Mouse (Mus musculus) hindbrain, embryonic 13.5 days (tissue): ENCODE measurements at regions not wholly inside any gene's neighbourhood (a gene's known extent, or its start where the extent isn't known, plus 50 kb on each side); places are given as distances from the start of the nearest gene placed in this dataset.

Experiments
- ATAC-seq: fragments of 200-750 bp; cut with Nextera tagmentation; 2 replicates; pipeline ENCODE4 v1.8.0; 2017; ENCODE audit warnings: moderate TSS enrichment; ENCODE audit not compliant: low FRiP score
- H3K27ac ChIP-seq: fragments of 300-500 bp; sonication (generic); 2 replicates; pipeline ENCODE4 v1.5.1; 2015; ENCODE audit warnings: inconsistent platforms, mild to moderate bottlenecking, moderate library complexity
- H3K27me3 ChIP-seq: fragments of 300-500 bp; sonication (generic); 2 replicates; pipeline ENCODE4 v1.6.1; 2015; ENCODE audit warnings: mild to moderate bottlenecking, inconsistent platforms
- H3K36me3 ChIP-seq: fragments of 300-500 bp; sonication (generic); 2 replicates; pipeline ENCODE4 v1.6.1; 2015; ENCODE audit warnings: mild to moderate bottlenecking, inconsistent platforms
- H3K4me1 ChIP-seq: fragments of 300-500 bp; sonication (generic); replicated peaks from 2 replicates; pipeline ENCODE4 v1.6.1; 2015; ENCODE audit warnings: inconsistent platforms
- H3K4me2 ChIP-seq: fragments of 300-500 bp; sonication (generic); 2 replicates; pipeline ENCODE4 v1.6.1; 2015; ENCODE audit warnings: inconsistent platforms, mild to moderate bottlenecking, moderate library complexity
- H3K4me3 ChIP-seq: fragments of 300-500 bp; sonication (generic); 2 replicates; pipeline ENCODE4 v1.5.1; 2015; ENCODE audit warnings: mild to moderate bottlenecking, inconsistent platforms
- H3K9ac ChIP-seq: fragments of 300-500 bp; sonication (generic); 2 replicates; pipeline ENCODE4 v1.6.1; 2015; ENCODE audit warnings: mild to moderate bottlenecking, inconsistent platforms
- H3K9me3 ChIP-seq: fragments of 300-500 bp; sonication (generic); 2 replicates; pipeline ENCODE4 v1.6.1; 2016; ENCODE audit warnings: inconsistent platforms
- WGBS: fragments of 180-500 bp; shearing (Covaris S2); methylation state at CpG from one replicate; pipeline ENCODE4 v1.1.7; 2015; 5-methylcytosine and 5-hydroxymethylcytosine counted together

DNA sequence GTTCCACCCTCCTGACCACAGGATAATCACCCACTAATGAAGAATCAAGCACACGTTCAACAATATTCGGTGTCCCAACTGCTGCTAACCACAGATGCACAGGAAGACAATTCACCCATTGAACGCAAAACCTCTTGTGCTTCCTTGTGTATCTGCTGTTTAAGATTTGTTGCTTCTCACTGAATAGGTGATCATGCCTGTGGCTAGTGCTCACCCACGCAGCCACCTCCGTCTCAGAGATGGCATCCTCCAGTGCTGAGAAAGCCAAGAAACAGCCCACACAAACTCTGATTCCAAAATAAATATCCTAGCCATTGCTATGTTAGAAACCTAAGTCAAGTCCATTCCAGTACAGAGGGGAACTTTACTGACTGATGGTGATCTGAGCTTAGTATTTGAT is 520.7 kb upstream of the Adamts16 start:
- WGBS: 86% methylated on average over 5 of the region's 5 CpGs
- no peak for ATAC-seq
- Histone ChIP-seq H3K4me1 (peaks cover 4% of the 10 kb centered on the region; the same call in 1 of the 2 replicates), H3K9ac (no peak overlapping the region), H3K36me3 (no peaks in the 10 kb centered on the region), H3K9me3 (no peaks in the 10 kb centered on the region), H3K4me2 (no peak overlapping the region), H3K27ac (no peak overlapping the region), H3K4me3 (no peak overlapping the region), H3K27me3 (no peaks in the 10 kb centered on the region)

DNA sequence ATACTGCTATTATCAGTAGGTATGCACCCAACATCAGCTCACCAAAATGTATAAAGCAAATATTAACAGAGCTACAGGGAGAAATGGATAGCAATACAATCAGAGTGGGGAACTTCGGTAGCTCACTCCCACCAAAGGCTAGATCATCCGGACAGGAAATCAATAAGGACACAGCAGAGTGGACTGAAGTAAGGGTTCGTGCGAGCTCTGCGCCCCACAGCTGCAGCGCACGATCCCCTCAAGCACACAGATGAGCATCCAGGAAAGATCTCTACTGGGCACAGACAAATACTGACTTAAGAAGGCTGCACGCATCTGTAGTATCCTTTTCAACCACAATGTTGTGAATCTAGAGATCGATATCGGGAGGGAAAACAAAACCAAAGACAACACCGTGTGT is 517.5 kb upstream of the Adamts16 start:
- H3K36me3 ChIP-seq: no peaks in the 10 kb centered on the region
- no peak overlapping the region for H3K27ac ChIP-seq
- no peaks in the 10 kb centered on the region for H3K27me3 ChIP-seq
- H3K9ac ChIP-seq: no peak overlapping the region
- no peak for ATAC-seq
- no peaks in the 10 kb centered on the region for H3K9me3 ChIP-seq
- H3K4me2 ChIP-seq: no peak overlapping the region
- 82% methylated on average over 11 of the region's 11 CpGs for WGBS
- H3K4me1 ChIP-seq: peaks cover 4% of the 10 kb centered on the region; the same call in 1 of the 2 replicates
- no peak overlapping the region for H3K4me3 ChIP-seq

DNA sequence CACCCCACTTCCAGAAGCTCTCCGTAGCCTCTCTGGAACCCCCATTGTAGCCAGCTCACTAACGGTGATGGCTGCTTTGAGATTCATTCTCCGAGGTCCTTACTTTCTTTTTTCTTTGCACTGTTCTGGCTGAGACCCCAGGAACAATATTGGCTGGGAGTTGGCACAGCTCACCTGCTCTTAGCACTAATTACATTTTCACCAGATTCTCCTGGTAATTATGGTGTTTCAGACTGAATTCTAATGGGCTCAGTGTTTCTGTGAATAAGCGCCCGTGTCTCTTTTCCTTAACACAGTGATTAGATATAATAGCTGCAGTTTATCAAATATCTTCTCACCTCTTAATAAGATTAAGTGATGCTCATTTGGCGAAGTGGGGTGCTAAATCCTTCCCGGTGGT is 509.2 kb upstream of the Adamts16 start:
- no peak overlapping the region for H3K9ac ChIP-seq
- H3K27me3 ChIP-seq: no peaks in the 10 kb centered on the region
- no peak overlapping the region for H3K27ac ChIP-seq
- no peak for ATAC-seq
- 70% methylated on average over 7 of the region's 7 CpGs for WGBS
- H3K9me3 ChIP-seq: no peaks in the 10 kb centered on the region
- no peak overlapping the region for H3K4me2 ChIP-seq
- no peaks in the 10 kb centered on the region for H3K36me3 ChIP-seq
- H3K4me1 ChIP-seq: no peaks in the 10 kb centered on the region
- no peak overlapping the region for H3K4me3 ChIP-seq

DNA sequence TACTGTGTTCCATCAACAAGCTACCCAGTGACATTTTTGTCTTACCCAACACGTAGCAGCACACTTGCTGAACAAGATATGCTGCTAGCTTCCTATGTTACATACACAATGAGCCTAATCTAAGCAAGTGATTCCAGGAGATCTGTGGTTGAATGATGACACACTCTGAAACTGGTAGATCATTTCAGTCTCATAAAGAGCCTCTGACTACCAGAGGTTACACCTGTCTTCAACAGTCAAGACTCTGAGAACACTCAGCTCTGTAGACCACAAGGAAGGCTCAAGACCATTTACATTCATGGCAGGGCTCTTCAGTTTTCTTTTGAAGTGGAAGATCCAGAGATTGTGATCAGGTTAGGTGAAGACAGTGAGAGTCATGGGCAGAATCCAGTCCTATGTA is 501.3 kb upstream of the Adamts16 start:
- Histone ChIP-seq H3K4me3 (no peak overlapping the region), H3K36me3 (no peaks in the 10 kb centered on the region), H3K27me3 (no peaks in the 10 kb centered on the region), H3K9me3 (no peaks in the 10 kb centered on the region), H3K4me2 (no peak overlapping the region), H3K27ac (no peak overlapping the region), H3K9ac (no peak overlapping the region), H3K4me1 (0 out of 2 replicates have a peak, but pooled peaks cover 4% of the 10 kb centered on the region)
- ATAC-seq: no peak
- 82% methylated on average over 1 of the region's 1 CpGs for WGBS

DNA sequence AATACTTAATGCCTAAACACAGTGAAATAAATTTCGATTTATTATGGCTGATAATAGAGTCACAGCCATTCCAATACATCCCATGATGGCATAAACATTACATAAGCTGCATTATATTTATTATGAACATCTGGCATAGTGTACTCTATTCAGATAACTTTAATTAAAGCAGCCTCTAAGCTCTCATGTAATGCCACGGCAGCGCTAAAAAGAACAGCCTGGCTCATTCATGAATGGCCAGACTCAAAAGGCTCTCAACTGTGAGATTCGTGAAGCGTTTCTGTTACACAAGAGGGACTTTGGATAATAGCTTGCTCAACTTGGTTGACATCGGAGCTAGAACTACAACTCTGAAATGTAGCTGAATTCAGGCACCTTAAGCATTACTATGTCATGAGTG is 497.1 kb upstream of the Adamts16 start:
- WGBS: 36% methylated on average over 6 of the region's 6 CpGs
- Histone ChIP-seq H3K27ac (no peak overlapping the region), H3K4me1 (0 out of 2 replicates have a peak, but pooled peaks cover 4% of the 10 kb centered on the region), H3K36me3 (no peaks in the 10 kb centered on the region), H3K4me2 (no peak overlapping the region), H3K27me3 (no peaks in the 10 kb centered on the region), H3K9ac (no peak overlapping the region), H3K9me3 (no peaks in the 10 kb centered on the region), H3K4me3 (no peak overlapping the region)
- no peak for ATAC-seq

DNA sequence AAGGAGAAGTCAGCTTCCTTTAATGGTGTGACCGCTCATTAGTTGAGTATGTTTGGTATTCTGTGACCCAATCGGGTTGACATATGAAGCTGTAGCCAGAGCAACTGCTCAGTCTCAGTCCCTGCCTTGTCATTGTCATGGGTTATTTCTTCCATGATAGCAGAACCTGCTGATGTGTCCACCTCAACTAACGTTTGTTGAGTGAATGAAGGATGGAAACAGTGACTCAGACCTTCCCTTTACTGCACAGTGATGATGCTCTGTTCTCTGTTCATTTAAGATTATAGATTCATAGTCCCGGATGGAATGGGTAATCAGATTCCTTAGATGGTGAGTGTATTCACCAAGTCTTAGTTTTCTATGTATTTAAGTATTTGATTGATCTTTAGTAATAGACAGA is 493.3 kb upstream of the Adamts16 start:
- H3K9me3 ChIP-seq: no peaks in the 10 kb centered on the region
- no peak overlapping the region for H3K4me3 ChIP-seq
- H3K4me2 ChIP-seq: no peak overlapping the region
- ATAC-seq: no peak
- no peak overlapping the region for H3K27ac ChIP-seq
- 91% methylated on average over 4 of the region's 4 CpGs for WGBS
- H3K36me3 ChIP-seq: no peaks in the 10 kb centered on the region
- no peaks in the 10 kb centered on the region for H3K27me3 ChIP-seq
- H3K9ac ChIP-seq: no peak overlapping the region
- H3K4me1 ChIP-seq: 0 out of 2 replicates have a peak, but pooled peaks cover 4% of the 10 kb centered on the region

DNA sequence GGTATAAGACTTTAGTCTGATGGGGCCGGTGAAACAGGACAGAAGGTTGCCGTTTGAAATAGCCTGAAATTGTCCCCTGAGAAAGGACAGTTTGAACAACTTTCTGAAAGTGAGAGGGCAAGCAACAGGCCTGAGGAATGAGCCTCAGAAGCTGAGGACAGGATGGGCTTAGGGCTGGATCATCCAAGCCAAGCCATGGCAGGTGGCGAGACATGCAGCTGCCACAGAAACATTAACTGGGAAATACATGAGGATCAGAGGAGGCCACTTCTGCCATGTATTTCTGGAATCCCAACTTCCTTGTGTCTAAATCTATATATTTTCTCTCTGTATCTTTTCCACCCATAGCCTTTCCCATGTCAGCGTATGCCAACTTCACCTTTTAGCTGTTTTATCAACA is 491.5 kb upstream of the Adamts16 start:
- H3K4me1 ChIP-seq: no peaks in the 10 kb centered on the region
- WGBS: 93% methylated on average over 4 of the region's 4 CpGs

DNA sequence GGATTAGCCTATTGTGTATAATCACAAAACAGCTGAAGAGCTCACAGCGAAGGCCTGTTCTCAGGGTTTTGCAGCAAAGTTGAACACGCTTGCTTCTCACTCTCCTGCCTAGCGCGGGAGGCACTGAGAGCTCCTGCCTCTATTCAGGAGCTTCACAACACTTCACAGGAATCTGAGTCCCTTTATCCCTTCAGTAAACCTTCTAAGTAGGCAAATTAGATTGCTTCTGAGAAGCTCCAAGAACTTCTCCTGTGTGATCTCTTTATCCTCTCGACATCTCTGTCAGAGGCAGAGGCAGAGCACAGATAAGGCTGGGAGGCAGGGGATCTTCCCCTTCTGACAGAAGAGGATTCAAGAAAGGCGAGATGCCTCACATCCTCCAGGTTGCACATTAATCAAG is 488.7 kb upstream of the Adamts16 start:
- no peak overlapping the region for H3K4me2 ChIP-seq
- WGBS: 48% methylated on average over 6 of the region's 6 CpGs
- H3K27me3 ChIP-seq: no peaks in the 10 kb centered on the region
- no peaks in the 10 kb centered on the region for H3K4me1 ChIP-seq
- H3K9ac ChIP-seq: no peak overlapping the region
- no peak overlapping the region for H3K4me3 ChIP-seq
- no peak for ATAC-seq
- no peaks in the 10 kb centered on the region for H3K9me3 ChIP-seq
- no peak overlapping the region for H3K27ac ChIP-seq
- H3K36me3 ChIP-seq: no peaks in the 10 kb centered on the region

More for the DNA sequence above, 491.5 kb upstream of the Adamts16 start:
- Histone ChIP-seq H3K9me3 (no peaks in the 10 kb centered on the region), H3K27me3 (no peaks in the 10 kb centered on the region), H3K4me2 (no peak overlapping the region), H3K27ac (no peak overlapping the region), H3K9ac (no peak overlapping the region), H3K4me3 (no peak overlapping the region), H3K36me3 (no peaks in the 10 kb centered on the region)
- no peak for ATAC-seq

DNA sequence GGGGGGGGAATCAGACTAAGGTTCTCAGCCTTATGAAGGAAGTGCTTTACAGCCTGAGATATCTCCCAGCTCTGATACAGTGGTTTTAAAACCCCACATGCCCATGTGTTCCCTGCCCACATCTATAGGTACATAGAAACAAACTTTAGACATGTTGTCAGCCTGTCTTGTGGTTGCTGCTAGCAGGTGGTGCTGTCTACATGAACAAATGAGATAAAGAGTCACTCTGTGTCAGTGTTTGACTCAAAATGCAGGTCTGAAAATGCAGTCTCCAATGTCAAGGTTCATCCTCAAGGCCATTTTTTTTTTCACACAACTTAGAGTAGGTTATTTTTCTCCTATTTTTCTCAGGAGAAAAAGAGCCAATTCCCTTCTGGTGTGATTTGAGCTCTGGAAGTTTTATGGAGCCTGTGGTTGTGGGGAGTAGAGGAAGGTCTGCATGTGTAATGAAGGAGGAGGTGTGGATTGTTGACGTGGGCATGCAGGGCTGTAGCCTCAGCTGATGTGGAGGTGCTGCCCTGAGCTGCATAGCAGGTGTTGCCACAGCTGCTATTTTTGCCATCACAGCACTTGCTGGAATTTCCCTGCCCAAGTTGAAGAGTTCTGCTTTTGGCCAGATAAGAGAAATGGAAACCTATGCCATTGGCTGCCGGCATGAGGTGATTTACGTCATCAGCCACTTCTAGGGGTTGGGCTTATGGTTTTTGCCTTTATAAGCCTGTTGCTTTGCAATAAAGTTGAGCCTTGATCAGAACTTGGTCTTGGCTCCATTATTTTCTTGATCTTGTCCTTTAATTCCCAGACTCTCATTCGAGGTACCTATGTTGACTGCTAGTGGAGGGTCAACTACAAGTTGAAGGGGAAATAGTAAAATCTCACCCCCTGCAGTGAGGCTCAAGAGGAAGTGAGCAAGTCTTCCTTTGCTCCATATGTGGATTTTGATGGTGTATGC is 486.5 kb upstream of the Adamts16 start:
- no peaks in the 10 kb centered on the region for H3K9me3 ChIP-seq
- H3K36me3 ChIP-seq: no peaks in the 10 kb centered on the region
- no peak overlapping the region for H3K4me2 ChIP-seq
- ATAC-seq: no peak
- no peak overlapping the region for H3K27ac ChIP-seq
- 80% methylated on average over 4 of the region's 4 CpGs for WGBS
- no peak overlapping the region for H3K4me3 ChIP-seq
- no peaks in the 10 kb centered on the region for H3K27me3 ChIP-seq
- no peaks in the 10 kb centered on the region for H3K4me1 ChIP-seq
- no peak overlapping the region for H3K9ac ChIP-seq

DNA sequence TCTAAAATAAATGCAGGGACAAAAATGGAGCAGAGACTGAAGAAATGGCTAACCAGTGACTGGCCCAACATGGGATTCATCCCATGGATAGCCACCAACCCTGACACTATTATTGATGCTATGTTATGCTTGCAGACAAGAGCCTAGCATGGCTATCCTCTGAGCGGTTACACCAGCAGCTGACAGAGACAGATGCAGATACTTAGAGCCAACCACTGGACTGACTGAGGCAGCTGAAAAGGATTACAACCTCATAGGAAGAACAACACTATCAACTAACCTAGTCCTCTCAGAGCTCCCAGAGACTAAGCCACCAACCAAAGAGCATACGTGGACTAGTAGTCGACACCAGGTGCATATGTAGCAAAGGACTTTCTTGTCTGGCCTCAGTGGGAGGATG is 478.9 kb upstream of the Adamts16 start:
- no peaks in the 10 kb centered on the region for H3K9me3 ChIP-seq
- H3K4me2 ChIP-seq: no peak overlapping the region
- H3K27ac ChIP-seq: no peak overlapping the region
- ATAC-seq: no peak
- no peak overlapping the region for H3K9ac ChIP-seq
- H3K27me3 ChIP-seq: no peaks in the 10 kb centered on the region
- no peaks in the 10 kb centered on the region for H3K4me1 ChIP-seq
- H3K36me3 ChIP-seq: no peaks in the 10 kb centered on the region
- WGBS: 86% methylated on average over 3 of the region's 3 CpGs
- no peak overlapping the region for H3K4me3 ChIP-seq

DNA sequence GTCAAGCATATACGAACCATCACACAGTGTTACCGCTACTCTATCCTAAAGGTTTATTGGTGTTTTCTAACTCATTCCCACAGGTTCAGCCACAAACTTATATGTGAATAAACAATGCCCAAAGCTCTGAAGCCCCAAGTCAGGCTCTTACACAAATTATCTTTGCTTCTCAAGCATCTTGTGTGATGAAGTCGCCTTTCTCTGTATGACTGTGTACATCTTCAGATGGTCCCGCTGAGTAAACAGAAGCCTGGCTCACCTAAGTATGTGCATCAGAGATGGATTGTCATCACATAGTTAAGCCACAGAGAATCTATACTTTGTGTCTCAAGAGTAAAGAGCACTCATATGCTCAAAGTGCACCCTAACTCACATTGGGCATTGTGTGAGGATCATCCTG is 462.3 kb upstream of the Adamts16 start:
- no peak overlapping the region for H3K4me3 ChIP-seq
- no peaks in the 10 kb centered on the region for H3K9me3 ChIP-seq
- H3K36me3 ChIP-seq: no peaks in the 10 kb centered on the region
- no peak overlapping the region for H3K27ac ChIP-seq
- H3K27me3 ChIP-seq: no peaks in the 10 kb centered on the region
- no peak overlapping the region for H3K4me2 ChIP-seq
- H3K9ac ChIP-seq: no peak overlapping the region
- no peak for ATAC-seq
- 94% methylated on average over 4 of the region's 4 CpGs for WGBS
- H3K4me1 ChIP-seq: no peaks in the 10 kb centered on the region

DNA sequence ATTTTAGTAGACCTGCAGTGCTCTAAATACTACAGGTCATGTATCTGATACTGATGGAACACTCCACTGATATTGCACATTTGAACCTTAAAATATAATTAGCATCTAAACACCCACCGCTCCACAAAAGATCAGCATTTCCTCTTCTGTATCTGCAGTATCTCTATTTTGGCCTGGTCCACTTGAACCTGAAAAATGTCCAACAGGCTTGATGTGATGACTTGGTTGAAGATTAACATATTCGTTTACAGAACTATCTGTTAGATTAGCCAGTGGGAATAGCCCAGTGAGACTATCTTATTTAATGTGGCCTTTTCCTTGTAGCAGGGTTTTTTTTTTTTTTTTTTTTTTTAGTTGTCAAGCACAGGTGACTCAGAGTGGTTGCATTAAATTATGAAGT is 434.4 kb upstream of the Adamts16 start:
- WGBS: 92% methylated on average over 2 of the region's 2 CpGs
- Histone ChIP-seq H3K36me3 (no peaks in the 10 kb centered on the region), H3K27ac (no peak overlapping the region), H3K4me1 (no peaks in the 10 kb centered on the region), H3K27me3 (0 out of 2 replicates have a peak, but pooled peaks cover 3% of the 10 kb centered on the region), H3K4me3 (no peak overlapping the region), H3K9ac (no peak overlapping the region), H3K9me3 (no peaks in the 10 kb centered on the region), H3K4me2 (no peak overlapping the region)
- no peak for ATAC-seq

DNA sequence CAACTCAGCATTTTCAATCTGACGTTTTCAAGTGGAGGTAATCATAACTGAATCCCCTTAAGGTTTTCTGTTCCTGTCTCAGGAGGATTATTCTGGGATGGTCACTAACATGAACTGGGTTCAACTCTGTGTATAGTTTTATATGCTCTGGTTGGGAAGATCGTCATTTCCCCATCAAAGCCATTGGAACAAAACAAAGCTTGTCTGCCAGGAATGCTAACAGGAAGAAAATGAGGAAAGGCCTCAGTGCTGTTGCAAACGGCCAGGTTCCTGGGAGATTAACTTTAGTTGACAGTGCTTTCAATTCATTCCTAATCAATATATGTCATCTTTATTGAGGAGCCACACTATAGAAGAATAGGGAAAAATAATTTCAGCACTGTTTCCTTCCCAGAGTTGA is 432.5 kb upstream of the Adamts16 start:
- no peak for ATAC-seq
- Histone ChIP-seq H3K9ac (no peak overlapping the region), H3K4me3 (no peak overlapping the region), H3K27me3 (0 out of 2 replicates have a peak, but pooled peaks cover 3% of the 10 kb centered on the region), H3K4me1 (0 out of 2 replicates have a peak, but pooled peaks cover 3% of the 10 kb centered on the region), H3K27ac (no peak overlapping the region), H3K4me2 (no peak overlapping the region), H3K9me3 (no peaks in the 10 kb centered on the region), H3K36me3 (no peaks in the 10 kb centered on the region)
- 60% methylated on average over 3 of the region's 3 CpGs for WGBS
